Mouse (Mus musculus) liver, adult 2 months (tissue): ENCODE data around the gene Ripor2.

Source experiments
- CTCF ChIP-seq: fragments of 200-500 bp; IDR thresholded peaks from 2 replicates; pipeline ENCODE4 v1.5.1; 2011; ENCODE audit warnings: low read depth, low read length, control low read depth
- POLR2A ChIP-seq: fragments of 200-500 bp; IDR thresholded peaks from 2 replicates; pipeline ENCODE4 v1.6.1; 2011; ENCODE audit warnings: low read length, control low read depth; ENCODE audit not compliant: insufficient read depth; ENCODE audit errors: extremely low read depth

GRCm38 (mm10) chr13:24640166-24640560 lies 58.2 kb downstream of the Ripor2 start:
- TF ChIP-seq CTCF = no peak
- TF ChIP-seq POLR2A = no peak
